Comparison of ENCODE assay signal across 10 mouse cellular contexts in genomic region chr6:134454093-134454492, GRCm38 (mm10). TPM values are rescaled to one million over a fixed set of nuclear protein-coding genes. Genes with fewer than 3 reads are reported as not detected.
DNase-seq lines count a peak whose midpoint lies in the region; ATAC-seq and TF ChIP-seq lines count a peak whose summit lies in the region.
"Had no signal": no experiment of that assay in that cellular context is flagged by ENCODE, and none has a peak within 500 bp of the region (broad histone marks: within the 10 kb centered on the region; RNA-seq: fewer than 3 reads in every experiment).

No protein-coding gene starts in this region.

- ATAC-seq in CD4-positive, CD25-positive, alpha-beta regulatory T cell, adult 4 months, result no peak

- TF ChIP-seq POLR2A in lung, adult 2 months (IDR thresholded peaks at IDR 0.05; ENCODE audit: borderline replicate concordance, extremely low read depth, low read depth, low read length), result no peak
- no peak for TF ChIP-seq POLR2A in liver, adult 2 months (IDR thresholded peaks at IDR 0.05; ENCODE audit: extremely low read depth, insufficient read depth, low read length)

- TF ChIP-seq CTCF in lung, adult 2 months (IDR thresholded peaks at IDR 0.05; ENCODE audit: insufficient read depth, low read length), result 0 out of 2 replicates have a peak, but pooled peaks have one; percentile 25
- TF ChIP-seq CTCF in liver, adult 2 months (IDR thresholded peaks at IDR 0.05; ENCODE audit: low read depth, low read length), result peak; percentile 47; the same call in 1 of the 2 replicates

- H3K4me1 ChIP-seq in lung, adult 2 months (ENCODE audit: control insufficient read depth, insufficient read depth, low read length), result no peaks in the 10 kb centered on the region; the same call in 1 of the 2 replicates
- H3K4me1 ChIP-seq in liver, adult 2 months (ENCODE audit: control insufficient read depth, insufficient read depth, low read length), result no peaks in the 10 kb centered on the region

- DNase-seq in CD4-positive, CD25-positive, alpha-beta regulatory T cell, adult 2 months (ENCODE audit: low read depth, low spot score), result peak; percentile 29
- no peak for DNase-seq in lung, adult 2 months
- DNase-seq in lung, postnatal 25 days (ENCODE audit: low spot score), result no peak
- no peak for DNase-seq in liver, adult 2 months (ENCODE audit: extremely low read depth, low read depth, low spot score)
- DNase-seq in thymus, postnatal 0 days (ENCODE audit: low spot score), result peak; percentile 11
- DNase-seq in layer of hippocampus, postnatal 25 days (ENCODE audit: extremely low spot score in 1 of 2, low spot score in 1 of 2), result no peak
- DNase-seq in ovary, postnatal 10 days (ENCODE audit: low spot score), result no peak
- DNase-seq: layer of hippocampus, postnatal 36 days had no signal

- H3K27me3 ChIP-seq in liver, adult 2 months (ENCODE audit: control insufficient read depth, insufficient read depth, low read length), result no peaks in the 10 kb centered on the region

- H3K27ac ChIP-seq in liver, adult 2 months (replicated peaks; ENCODE audit: insufficient read depth, low read depth, low read length), result no peak overlapping the region

- no peak overlapping the region for H3K9ac ChIP-seq in liver, adult 2 months (ENCODE audit: low read depth, low read length)

- WGBS in lung, adult 2 months, result 95% methylated on average over 1 of the region's 1 CpGs
- WGBS in liver, adult 2 months, result 95% methylated on average over 1 of the region's 1 CpGs

- no peak overlapping the region for H3K4me3 ChIP-seq in lung, adult 2 months (replicated peaks; ENCODE audit: extremely low read depth, low read depth, low read length)
- H3K4me3 ChIP-seq in liver, adult 2 months (ENCODE audit: insufficient read depth, low read depth, low read length), result no peak overlapping the region

- peaks cover 64% of the 10 kb centered on the region for H3K36me3 ChIP-seq in liver, adult 2 months (ENCODE audit: control insufficient read depth, insufficient read depth, low read length)

- H3K79me2 ChIP-seq in liver, adult 2 months (ENCODE audit: control insufficient read depth, insufficient read depth, low read length), result no peaks in the 10 kb centered on the region

RNA-seq across cellular contexts. Expression of gene Bcl2l14, which starts 58.0 kb away (rescaled TPM):
- 1 to 10 TPM; 2.8 to 3.0 TPM for polyA plus RNA-seq in CD4-positive, CD25-positive, alpha-beta regulatory T cell, adult 4 months (2017; shearing (Covaris generic))
- polyA plus RNA-seq in lung, adult 2 months (2012; rRNA removed), result 0.81 and 1.2 TPM in 2 replicates
- total RNA-seq in liver, adult 2 months (2014; rRNA removed), result 0.37 and 0.54 TPM in 2 replicates
- polyA plus RNA-seq in liver, adult 2 months (2012; rRNA removed), result 0.14 TPM in 1 of 2 replicates, not detected in the other
- polyA plus RNA-seq in thymus, postnatal 0 days (2015; fragmentation: Nextera tagmentation; extraction: Ambion mirVana), result 13.9 and 15.0 TPM in 2 replicates
- not detected for total RNA-seq in layer of hippocampus, postnatal 25 days (2021)
- total RNA-seq: heart, adult 18-20 months; layer of hippocampus, postnatal 36 days had no signal

Comparison
In these comparisons a context has a peak if more than half of its experiments do, and no peak if none do; other contexts are left out.
1. DNase-seq: peak in CD4-positive, CD25-positive, alpha-beta regulatory T cell, adult 2 months (single experiment) and thymus, postnatal 0 days (single experiment); none in lung, adult 2 months (single experiment), lung, postnatal 25 days (single experiment), liver, adult 2 months (single experiment), layer of hippocampus, postnatal 25 days (0 of 2) and ovary, postnatal 10 days (single experiment).